ENCODE assay signal across 8 mouse cellular contexts in genomic region chr2:69205791-69206351, GRCm38 (mm10). TPM values are rescaled to one million over a fixed set of nuclear protein-coding genes. Genes with fewer than 3 reads are reported as not detected.
DNase-seq lines count a peak whose midpoint lies in the region; ATAC-seq and TF ChIP-seq lines count a peak whose summit lies in the region.

Gene Spc25, minus strand, starts transcription at chr2:69206194.

- H3K4me2 ChIP-seq in heart, embryonic 12.5 days = peak within 1 kb of the TSS; percentile 75
- peak within 1 kb of the TSS; percentile 78 for H3K4me2 ChIP-seq in kidney, postnatal 0 days (ENCODE audit: low read length)
- H3K4me2 ChIP-seq in liver, embryonic 11.5 days = peak within 1 kb of the TSS; percentile 75
- peak within 1 kb of the TSS; percentile 64 for H3K4me2 ChIP-seq in stomach, embryonic 14.5 days (replicated peaks; ENCODE audit: low read depth, low read length)

- H3K9me3 ChIP-seq in heart, embryonic 12.5 days (replicated peaks) = no peaks in the 10 kb centered on the region
- H3K9me3 ChIP-seq in kidney, postnatal 0 days (replicated peaks; ENCODE audit: low read length) = no peaks in the 10 kb centered on the region
- H3K9me3 ChIP-seq in liver, embryonic 11.5 days (ENCODE audit: control insufficient read depth, low read length) = no peaks in the 10 kb centered on the region
- no peaks in the 10 kb centered on the region for H3K9me3 ChIP-seq in stomach, embryonic 14.5 days (ENCODE audit: control insufficient read depth, low read depth, low read length)

- H3K27ac ChIP-seq in heart, embryonic 12.5 days (ENCODE audit: poor library complexity, severe bottlenecking) = peak within 1 kb of the TSS; percentile 85
- peak within 1 kb of the TSS; percentile 88 for H3K27ac ChIP-seq in kidney, postnatal 0 days
- H3K27ac ChIP-seq in liver, embryonic 11.5 days (ENCODE audit: low read depth, low read length) = peak within 1 kb of the TSS; percentile 71
- peak within 1 kb of the TSS; percentile 81; the same call in 1 of the 2 replicates for H3K27ac ChIP-seq in stomach, embryonic 14.5 days (ENCODE audit: low read length)

- TF ChIP-seq CTCF in kidney, postnatal 0 days (IDR thresholded peaks at IDR 0.05; ENCODE audit: low read depth) = peak; percentile 47

- no peaks in the 10 kb centered on the region for H3K27me3 ChIP-seq in heart, embryonic 12.5 days (replicated peaks)
- H3K27me3 ChIP-seq in kidney, postnatal 0 days (ENCODE audit: insufficient read depth, low read length) = no peaks in the 10 kb centered on the region
- no peaks in the 10 kb centered on the region for H3K27me3 ChIP-seq in liver, embryonic 11.5 days (replicated peaks; ENCODE audit: control insufficient read depth, insufficient read depth, low read length)
- no peaks in the 10 kb centered on the region for H3K27me3 ChIP-seq in stomach, embryonic 14.5 days (ENCODE audit: control insufficient read depth, insufficient read depth, low read length)

- H3K36me3 ChIP-seq in heart, embryonic 12.5 days = peaks cover 19% of the 10 kb centered on the region
- peaks cover 9% of the 10 kb centered on the region; the same call in 1 of the 2 replicates for H3K36me3 ChIP-seq in kidney, postnatal 0 days (ENCODE audit: insufficient read depth, low read length)
- peaks cover 16% of the 10 kb centered on the region for H3K36me3 ChIP-seq in liver, embryonic 11.5 days (ENCODE audit: control insufficient read depth, insufficient read depth, low read length)
- peaks cover 10% of the 10 kb centered on the region; the same call in 1 of the 2 replicates for H3K36me3 ChIP-seq in stomach, embryonic 14.5 days (ENCODE audit: control insufficient read depth, insufficient read depth, low read length)

- peak within 1 kb of the TSS; percentile 92 for H3K9ac ChIP-seq in heart, embryonic 12.5 days
- H3K9ac ChIP-seq in kidney, postnatal 0 days (ENCODE audit: low read depth, low read length) = peak within 1 kb of the TSS; percentile 76
- H3K9ac ChIP-seq in liver, embryonic 11.5 days (ENCODE audit: low read depth, low read length) = peak within 1 kb of the TSS; percentile 79
- H3K9ac ChIP-seq in stomach, embryonic 14.5 days (replicated peaks; ENCODE audit: low read depth, low read length) = peak within 1 kb of the TSS; percentile 72

- peak; percentile 97 for ATAC-seq in erythroid progenitor cell, adult 5-6 weeks (replicated peaks; ENCODE audit: low FRiP score, poor library complexity, severe bottlenecking)
- ATAC-seq in heart, embryonic 12.5 days (ENCODE audit: insufficient number of reproducible peaks, low FRiP score) = peak; percentile 99
- ATAC-seq in kidney, postnatal 0 days (replicated peaks; ENCODE audit: low FRiP score, low read depth) = peak; percentile 98
- ATAC-seq in liver, embryonic 11.5 days (replicated peaks; ENCODE audit: low FRiP score) = peak; percentile 97
- peak; percentile 98 for ATAC-seq in stomach, embryonic 14.5 days (ENCODE audit: insufficient number of reproducible peaks, insufficient read depth, low FRiP score, low read depth)

- peak within 1 kb of the TSS; percentile 95 for H3K4me3 ChIP-seq in heart, embryonic 12.5 days
- H3K4me3 ChIP-seq in kidney, postnatal 0 days (replicated peaks; ENCODE audit: low read depth, low read length) = peak within 1 kb of the TSS; percentile 76
- H3K4me3 ChIP-seq in liver, embryonic 11.5 days (ENCODE audit: low read depth, low read length) = peak within 1 kb of the TSS; percentile 75
- peak within 1 kb of the TSS; percentile 72 for H3K4me3 ChIP-seq in stomach, embryonic 14.5 days (ENCODE audit: low read depth, low read length)

- DNase-seq in CD4-positive helper T cell, adult 2 months (ENCODE audit: low read depth, low spot score) = peak; percentile 94
- peak; percentile 84 for DNase-seq in brain, embryonic 18.5 days (ENCODE audit: low read depth, low spot score)
- DNase-seq in kidney, postnatal 0 days (ENCODE audit: low spot score) = peak; percentile 99
- DNase-seq in liver, embryonic 11.5 days (ENCODE audit: low spot score) = peak; percentile 82
- DNase-seq in naive thymus-derived CD4-positive, alpha-beta T cell, adult 2 months (ENCODE audit: low read depth) = peak; percentile 95

- peaks cover 8% of the 10 kb centered on the region for H3K4me1 ChIP-seq in heart, embryonic 12.5 days (replicated peaks)
- no peaks in the 10 kb centered on the region for H3K4me1 ChIP-seq in kidney, postnatal 0 days (replicated peaks; ENCODE audit: insufficient read depth, low read length)
- H3K4me1 ChIP-seq in liver, embryonic 11.5 days (replicated peaks; ENCODE audit: control insufficient read depth, insufficient read depth, low read length) = peaks cover 3% of the 10 kb centered on the region; the same call in 1 of the 2 replicates
- no peaks in the 10 kb centered on the region for H3K4me1 ChIP-seq in stomach, embryonic 14.5 days (ENCODE audit: control insufficient read depth, insufficient read depth, low read length)

- 0% methylated on average over 46 of the region's 46 CpGs for WGBS in heart, embryonic 12.5 days
- under 1% methylated on average over 46 of the region's 46 CpGs for WGBS in kidney, postnatal 0 days
- WGBS in liver, embryonic 11.5 days = under 1% methylated on average over 46 of the region's 46 CpGs
- WGBS in stomach, embryonic 14.5 days = under 1% methylated on average over 43 of the region's 46 CpGs

RNA-seq across cellular contexts. Expression of gene Spc25, which starts in this region (rescaled TPM):
- total RNA-seq in erythroid progenitor cell, adult 5-6 weeks (2015; ENCODE audit: low replicate concordance) = 281 and 359 TPM in 2 replicates
- total RNA-seq in erythroid progenitor cell, adult 5-6 weeks (2017; ENCODE audit: low replicate concordance) = 425 and 429 TPM in 2 replicates
- polyA plus RNA-seq in heart, embryonic 12.5 days (2016; fragmentation: Nextera tagmentation; extraction: Ambion mirVana) = 135 and 142 TPM in 2 replicates
- polyA plus RNA-seq in kidney, postnatal 0 days (2015; fragmentation: Nextera tagmentation; extraction: Ambion mirVana) = 165 and 184 TPM in 2 replicates
- 174 and 178 TPM in 2 replicates for polyA plus RNA-seq in liver, embryonic 11.5 days (2014; fragmentation: Nextera tagmentation; extraction: Ambion mirVana)
- 153 and 162 TPM in 2 replicates for polyA plus RNA-seq in stomach, embryonic 14.5 days (2014; fragmentation: Nextera tagmentation; extraction: Ambion mirVana)

Comparison
In these comparisons a context has a peak if more than half of its experiments do, and no peak if none do; other contexts are left out.
1. Peak in every context shown above with its lines: DNase-seq, ATAC-seq, H3K4me3 ChIP-seq and H3K27ac ChIP-seq.